Mouse (Mus musculus): ENCODE data around the gene Pex11a. TPM values are rescaled to one million over a fixed set of nuclear protein-coding genes. Genes with fewer than 3 reads are reported as not detected.

Gene Pex11a
- polyA plus RNA-seq, 1 experiment from 2014 or later: 15.1 TPM

GRCm38 (mm10) chr7:79729169-79729568, 13.8 kb downstream of the Pex11a start:
- Histone ChIP-seq H3K27me3 (replicated peaks; ENCODE audit: control insufficient read depth, insufficient read depth, low read length) (no peaks in the 10 kb centered on the region), H3K9ac (ENCODE audit: low read length) (no peak overlapping the region), H3K9me3 (replicated peaks; ENCODE audit: control insufficient read depth, low read length) (no peaks in the 10 kb centered on the region), H3K27ac (ENCODE audit: low read depth, low read length) (no peak overlapping the region), H3K4me3 (ENCODE audit: low read depth, low read length) (no peak overlapping the region), H3K4me2 (ENCODE audit: low read length) (no peak overlapping the region), H3K4me1 (ENCODE audit: control insufficient read depth, insufficient read depth, low read length) (no peaks in the 10 kb centered on the region), H3K36me3 (ENCODE audit: control insufficient read depth, insufficient read depth, low read length) (no peaks in the 10 kb centered on the region)
- ATAC-seq (peak; percentile 65), DNase-seq (ENCODE audit: low spot score) (peak; percentile 78)
- WGBS: 5% methylated on average over 8 of the region's 8 CpGs

DNA sequence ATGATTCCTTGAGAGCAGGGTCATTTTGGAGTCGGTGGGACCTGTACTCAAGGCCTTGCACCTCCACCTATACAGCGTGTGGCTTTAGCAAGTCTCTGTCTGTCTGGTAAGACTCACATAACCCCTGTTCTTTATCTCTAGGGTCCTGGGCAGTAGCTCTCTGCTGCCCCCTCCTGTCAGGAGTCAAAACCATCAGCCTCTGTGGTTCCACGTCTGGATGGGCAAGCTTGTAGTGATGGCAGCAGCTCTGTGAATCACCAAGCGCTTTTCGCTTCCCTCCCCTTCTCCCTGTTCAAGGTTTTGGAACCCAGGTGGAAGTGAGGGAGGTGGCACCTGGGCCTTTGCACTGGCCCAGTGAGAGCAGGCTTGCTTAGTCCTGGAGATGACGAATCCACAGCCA, 14.7 kb downstream of the Pex11a start:
- ATAC-seq: peak; percentile 47; the same call in 1 of the 2 replicates
- 38% methylated on average over 6 of the region's 6 CpGs for WGBS
- H3K27ac ChIP-seq (ENCODE audit: low read depth, low read length): no peak overlapping the region

DNA sequence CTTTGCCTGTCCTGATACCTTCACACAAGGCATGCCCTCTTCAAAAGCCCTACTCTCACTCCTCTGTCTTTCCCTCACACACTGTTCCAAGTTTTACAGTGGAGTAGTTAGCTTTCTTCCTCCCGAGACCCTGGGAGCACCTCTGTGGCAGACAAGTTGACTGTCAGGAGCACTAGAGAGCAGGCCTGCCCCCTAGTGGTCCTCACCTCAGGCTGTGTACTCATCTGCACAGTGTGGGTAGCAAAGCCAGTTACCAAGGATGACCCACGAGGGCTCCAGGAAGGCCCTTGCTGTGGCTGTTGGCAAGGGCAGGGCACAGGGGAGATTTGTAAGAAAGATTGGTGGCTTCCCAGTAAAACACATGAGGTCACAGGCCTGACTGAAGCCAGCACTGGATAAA, 15.8 kb downstream of the Pex11a start:
- no peaks in the 10 kb centered on the region for H3K4me1 ChIP-seq (ENCODE audit: control insufficient read depth, insufficient read depth, low read length)
- DNase-seq (ENCODE audit: low spot score): peak; percentile 67
- peak; percentile 54; the same call in 1 of the 2 replicates for ATAC-seq
- no peak overlapping the region for H3K9ac ChIP-seq (ENCODE audit: low read length)
- no peak overlapping the region for H3K4me3 ChIP-seq (ENCODE audit: low read depth, low read length)
- H3K4me2 ChIP-seq (ENCODE audit: low read length): no peak overlapping the region
- H3K9me3 ChIP-seq (replicated peaks; ENCODE audit: control insufficient read depth, low read length): no peaks in the 10 kb centered on the region
- WGBS: 17% methylated on average over 2 of the region's 2 CpGs
- peaks cover 11% of the 10 kb centered on the region; the same call in 1 of the 2 replicates for H3K27me3 ChIP-seq (replicated peaks; ENCODE audit: control insufficient read depth, insufficient read depth, low read length)
- H3K36me3 ChIP-seq (ENCODE audit: control insufficient read depth, insufficient read depth, low read length): no peaks in the 10 kb centered on the region
- no peak overlapping the region for H3K27ac ChIP-seq (ENCODE audit: low read depth, low read length)

More for the DNA sequence above, 14.7 kb downstream of the Pex11a start:
- Histone ChIP-seq H3K4me3 (ENCODE audit: low read depth, low read length) (no peak overlapping the region), H3K27me3 (replicated peaks; ENCODE audit: control insufficient read depth, insufficient read depth, low read length) (0 out of 2 replicates have a peak, but pooled peaks cover under 1% of the 10 kb centered on the region), H3K4me2 (ENCODE audit: low read length) (no peak overlapping the region), H3K4me1 (ENCODE audit: control insufficient read depth, insufficient read depth, low read length) (no peaks in the 10 kb centered on the region), H3K9ac (ENCODE audit: low read length) (no peak overlapping the region), H3K36me3 (ENCODE audit: control insufficient read depth, insufficient read depth, low read length) (no peaks in the 10 kb centered on the region), H3K9me3 (replicated peaks; ENCODE audit: control insufficient read depth, low read length) (no peaks in the 10 kb centered on the region)
- peak; percentile 66 for DNase-seq (ENCODE audit: low spot score)

- Histone ChIP-seq H3K9me3 (replicated peaks; ENCODE audit: control insufficient read depth, low read length) (no peaks in the 10 kb centered on the region), H3K4me2 (ENCODE audit: low read length) (peak overlapping the region; percentile 78), H3K27me3 (replicated peaks; ENCODE audit: control insufficient read depth, insufficient read depth, low read length) (peaks cover 22% of the 10 kb centered on the region; the same call in 1 of the 2 replicates), H3K4me1 (ENCODE audit: control insufficient read depth, insufficient read depth, low read length) (no peaks in the 10 kb centered on the region), H3K9ac (ENCODE audit: low read length) (peak overlapping the region; percentile 68), H3K27ac (ENCODE audit: low read depth, low read length) (no peak overlapping the region), H3K4me3 (ENCODE audit: low read depth, low read length) (peak overlapping the region; percentile 49), H3K36me3 (ENCODE audit: control insufficient read depth, insufficient read depth, low read length) (no peaks in the 10 kb centered on the region)
- DNase-seq (ENCODE audit: low spot score) (peak; percentile 58), ATAC-seq (peak; percentile 86)
- under 1% methylated on average over 48 of the region's 48 CpGs for WGBS
These were observed 21.4 kb downstream of the Pex11a start for GRCm38 (mm10) chr7:79721386-79721977.

DNA sequence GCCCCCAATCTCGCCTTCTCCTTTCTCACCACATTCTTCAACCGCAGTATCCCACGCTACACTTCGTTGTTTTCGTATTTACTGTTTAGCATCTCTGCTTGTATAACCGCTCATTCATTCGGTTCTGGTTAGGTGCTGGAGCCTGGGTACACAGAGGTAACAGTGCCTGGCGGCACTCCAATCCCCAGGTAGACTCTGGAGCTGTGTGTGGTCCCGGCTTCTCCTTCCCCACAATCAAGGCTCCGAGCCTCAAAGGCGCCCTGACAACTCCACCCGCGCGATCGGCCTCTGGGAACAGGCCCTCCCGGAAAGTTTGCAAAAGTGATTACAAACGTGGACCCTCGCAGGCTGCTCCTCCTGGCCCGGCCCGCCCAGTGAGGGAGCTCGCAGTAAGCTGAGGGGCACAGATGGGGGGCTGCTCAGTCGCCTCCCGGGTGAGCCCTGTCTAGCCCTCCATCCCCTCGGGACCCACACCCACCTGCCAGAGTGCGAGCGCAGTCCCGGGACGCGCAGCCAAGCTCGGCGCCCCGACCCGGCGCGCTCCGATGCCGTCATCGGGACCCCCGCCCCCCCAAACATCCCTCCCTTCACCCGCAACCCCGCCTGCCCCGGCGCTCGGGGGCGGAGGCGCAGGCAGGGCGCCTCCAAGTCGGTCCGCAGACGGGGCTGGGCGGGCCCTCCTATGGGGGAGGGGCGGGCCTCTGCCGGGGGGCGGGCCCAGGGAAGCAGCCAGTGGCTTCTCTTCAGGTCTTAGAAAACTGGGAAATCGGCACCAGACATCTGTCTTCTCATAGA, 27.5 kb downstream of the Pex11a start, which contains the start of gene Kif7:
TSS of gene Kif7 (minus strand) at position 534 of the 795 bp plus-strand sequence.
- ATAC-seq: peak; percentile 94
- under 1% methylated on average over 46 of the region's 55 CpGs for WGBS
- H3K27ac ChIP-seq (ENCODE audit: low read depth, low read length): no peak within 1 kb of the TSS

DNA sequence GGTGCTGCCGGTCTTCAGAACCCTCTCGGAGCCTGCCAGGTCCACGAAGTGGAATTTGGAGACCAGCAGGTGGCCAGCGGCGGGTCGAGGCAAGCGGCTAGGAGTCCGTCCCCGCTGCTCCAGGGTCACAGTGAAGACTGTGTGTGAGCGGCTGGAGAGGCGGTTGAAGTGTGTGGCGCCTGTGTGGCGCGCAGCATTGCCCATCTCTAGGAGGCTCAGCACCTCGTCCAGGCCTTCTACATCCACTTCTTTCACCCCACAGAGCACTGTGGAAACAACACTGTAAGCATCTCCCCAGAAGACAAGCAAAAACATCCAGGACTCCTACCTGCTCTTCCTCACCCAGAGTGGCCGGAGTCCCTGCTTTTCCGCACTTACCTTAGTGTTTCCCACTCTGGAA, 32.1 kb downstream of the Pex11a start:
- 28% methylated on average over 17 of the region's 17 CpGs for WGBS
- no peaks in the 10 kb centered on the region for H3K27me3 ChIP-seq (replicated peaks; ENCODE audit: control insufficient read depth, insufficient read depth, low read length)
- H3K36me3 ChIP-seq (ENCODE audit: control insufficient read depth, insufficient read depth, low read length): peaks cover 6% of the 10 kb centered on the region
- H3K9ac ChIP-seq (ENCODE audit: low read length): peak overlapping the region; percentile 71
- H3K9me3 ChIP-seq (replicated peaks; ENCODE audit: control insufficient read depth, low read length): no peaks in the 10 kb centered on the region
- peaks cover 8% of the 10 kb centered on the region; the same call in 1 of the 2 replicates for H3K4me1 ChIP-seq (ENCODE audit: control insufficient read depth, insufficient read depth, low read length)
- peak overlapping the region; percentile 68 for H3K4me2 ChIP-seq (ENCODE audit: low read length)
- peak overlapping the region; percentile 39 for H3K4me3 ChIP-seq (ENCODE audit: low read depth, low read length)
- DNase-seq (ENCODE audit: low spot score): no peak
- ATAC-seq: no peak
- no peak overlapping the region for H3K27ac ChIP-seq (ENCODE audit: low read depth, low read length)

More for the DNA sequence above, 27.5 kb downstream of the Pex11a start, which contains the start of gene Kif7:
- peaks cover 6% of the 10 kb centered on the region; the same call in 1 of the 2 replicates for H3K4me1 ChIP-seq (ENCODE audit: control insufficient read depth, insufficient read depth, low read length)
- peak; percentile 86 for DNase-seq (ENCODE audit: low spot score)
- peak within 1 kb of the TSS; percentile 70 for H3K9ac ChIP-seq (ENCODE audit: low read length)
- H3K36me3 ChIP-seq (ENCODE audit: control insufficient read depth, insufficient read depth, low read length): no peaks in the 10 kb centered on the region
- peaks cover 5% of the 10 kb centered on the region; the same call in 1 of the 2 replicates for H3K27me3 ChIP-seq (replicated peaks; ENCODE audit: control insufficient read depth, insufficient read depth, low read length)
- no peaks in the 10 kb centered on the region for H3K9me3 ChIP-seq (replicated peaks; ENCODE audit: control insufficient read depth, low read length)
- H3K4me2 ChIP-seq (ENCODE audit: low read length): peak within 1 kb of the TSS; percentile 85
- peak within 1 kb of the TSS; percentile 59 for H3K4me3 ChIP-seq (ENCODE audit: low read depth, low read length)

GRCm38 (mm10) chr7:79710130-79710607, 32.8 kb downstream of the Pex11a start:
- under 1% methylated on average over 50 of the region's 55 CpGs for WGBS
- peak overlapping the region; percentile 39 for H3K4me3 ChIP-seq (ENCODE audit: low read depth, low read length)
- H3K4me2 ChIP-seq (ENCODE audit: low read length): peak overlapping the region; percentile 68
- H3K36me3 ChIP-seq (ENCODE audit: control insufficient read depth, insufficient read depth, low read length): peaks cover 6% of the 10 kb centered on the region
- H3K27ac ChIP-seq (ENCODE audit: low read depth, low read length): no peak overlapping the region
- peaks cover 8% of the 10 kb centered on the region; the same call in 1 of the 2 replicates for H3K4me1 ChIP-seq (ENCODE audit: control insufficient read depth, insufficient read depth, low read length)
- peak overlapping the region; percentile 71 for H3K9ac ChIP-seq (ENCODE audit: low read length)
- peak; percentile 92 for ATAC-seq
- H3K27me3 ChIP-seq (replicated peaks; ENCODE audit: control insufficient read depth, insufficient read depth, low read length): no peaks in the 10 kb centered on the region
- no peaks in the 10 kb centered on the region for H3K9me3 ChIP-seq (replicated peaks; ENCODE audit: control insufficient read depth, low read length)
- DNase-seq (ENCODE audit: low spot score): peak; percentile 85

- ATAC-seq: no peak
These were observed 37.7 kb downstream of the Pex11a start for GRCm38 (mm10) chr7:79705210-79705609.

More at GRCm38 (mm10) chr7:79705210-79705609, 37.7 kb downstream of the Pex11a start:
- 91% methylated on average over 5 of the region's 5 CpGs for WGBS
- no peaks in the 10 kb centered on the region for H3K27me3 ChIP-seq (replicated peaks; ENCODE audit: control insufficient read depth, insufficient read depth, low read length)
- no peak for DNase-seq (ENCODE audit: low spot score)
- H3K36me3 ChIP-seq (ENCODE audit: control insufficient read depth, insufficient read depth, low read length): peaks cover 39% of the 10 kb centered on the region
- no peak overlapping the region for H3K9ac ChIP-seq (ENCODE audit: low read length)
- no peak overlapping the region for H3K4me2 ChIP-seq (ENCODE audit: low read length)
- H3K9me3 ChIP-seq (replicated peaks; ENCODE audit: control insufficient read depth, low read length): no peaks in the 10 kb centered on the region
- no peaks in the 10 kb centered on the region for H3K4me1 ChIP-seq (ENCODE audit: control insufficient read depth, insufficient read depth, low read length)
- no peak overlapping the region for H3K4me3 ChIP-seq (ENCODE audit: low read depth, low read length)
- H3K27ac ChIP-seq (ENCODE audit: low read depth, low read length): no peak overlapping the region

Data from forebrain, embryonic 14.5 days (tissue).